Mouse (Mus musculus) intestine, embryonic 16.5 days (tissue): ENCODE results near the gene Olfr1158. TPM values are rescaled to one million over a fixed set of nuclear protein-coding genes. Genes with fewer than 3 reads are reported as not detected.

Experiments used
- polyA plus RNA-seq: library from polyadenylated mRNA; unstranded; fragments of >200 nt; fragmentation: Nextera tagmentation; extraction: Ambion mirVana; gene quantifications from 2 replicates; pipeline ENCODE4 v1.2.1, GENCODE M21; 2015

Olfr1158 gene
- polyA plus RNA-seq, 1 experiment from 2014 or later, result not detected

Other genes starting within 250 kb of the Olfr1158 start
- gene Olfr1140, start 246.4 kb upstream of the Olfr1158 start, polyA plus RNA-seq, result not detected in 2 replicates
- not detected in 2 replicates for gene Olfr1141, start 236.1 kb upstream of the Olfr1158 start, polyA plus RNA-seq
- not detected in 2 replicates for gene Olfr152, start 210.6 kb upstream of the Olfr1158 start, polyA plus RNA-seq
- not detected in 2 replicates for gene Olfr1143, start 189.5 kb upstream of the Olfr1158 start, polyA plus RNA-seq
- not detected in 2 replicates for gene Olfr1145, start 180.3 kb upstream of the Olfr1158 start, polyA plus RNA-seq
- gene Olfr1148, start 159.6 kb upstream of the Olfr1158 start, polyA plus RNA-seq, result not detected in 2 replicates
- not detected in 2 replicates for gene Olfr1150-ps1, start 146.1 kb upstream of the Olfr1158 start, polyA plus RNA-seq
- gene Olfr1151, start 134.3 kb upstream of the Olfr1158 start, polyA plus RNA-seq, result not detected in 2 replicates
- gene Olfr1152, start 123.6 kb upstream of the Olfr1158 start, polyA plus RNA-seq, result not detected in 2 replicates
- gene Olfr1153, start 95.2 kb upstream of the Olfr1158 start, polyA plus RNA-seq, result not detected in 2 replicates
- gene Olfr1154, start 84.9 kb upstream of the Olfr1158 start, polyA plus RNA-seq, result not detected in 2 replicates
- gene Olfr1155, start 45.0 kb upstream of the Olfr1158 start, polyA plus RNA-seq, result not detected in 2 replicates
- not detected in 2 replicates for gene Olfr1156, start 37.0 kb upstream of the Olfr1158 start, polyA plus RNA-seq
- gene Olfr1157, start 21.8 kb upstream of the Olfr1158 start, polyA plus RNA-seq, result not detected in 2 replicates
- gene Olfr74, start 15.4 kb upstream of the Olfr1158 start, polyA plus RNA-seq, result not detected in 2 replicates
- not detected in 2 replicates for gene Olfr1160, start 18.2 kb downstream of the Olfr1158 start, polyA plus RNA-seq
- gene Olfr1161, start 32.7 kb downstream of the Olfr1158 start, polyA plus RNA-seq, result not detected in 2 replicates
- gene Olfr73, start 47.6 kb downstream of the Olfr1158 start, polyA plus RNA-seq, result 0.07 TPM in 1 of 2 replicates, not detected in the other
- not detected in 2 replicates for gene Olfr1162, start 61.0 kb downstream of the Olfr1158 start, polyA plus RNA-seq
- gene Olfr1163, start 81.7 kb downstream of the Olfr1158 start, polyA plus RNA-seq, result not detected in 2 replicates
- not detected in 2 replicates for gene Olfr1164, start 103.9 kb downstream of the Olfr1158 start, polyA plus RNA-seq
- gene Olfr1166, start 138.2 kb downstream of the Olfr1158 start, polyA plus RNA-seq, result not detected in 2 replicates
- gene Olfr1167, start 165.1 kb downstream of the Olfr1158 start, polyA plus RNA-seq, result not detected in 2 replicates
- gene Olfr1168, start 191.8 kb downstream of the Olfr1158 start, polyA plus RNA-seq, result not detected in 2 replicates
- gene Olfr1170, start 238.2 kb downstream of the Olfr1158 start, polyA plus RNA-seq, result not detected in 2 replicates